Mouse (Mus musculus): Measurements from ENCODE around the gene Olfr901. TPM values are rescaled to one million over a fixed set of nuclear protein-coding genes. Genes with fewer than 3 reads are reported as not detected.
"Not testable (repeated sequence)": the region's sequence is repeated elsewhere in the genome, so short reads cannot be mapped to it uniquely, and the experiment has no call there.

Gene Olfr901
- polyA plus RNA-seq (2016; fragmentation: Nextera tagmentation; extraction: Ambion mirVana): not detected in 2 replicates

- WGBS: 86% methylated on average over 1 of the region's 1 CpGs
- no peak for DNase-seq (ENCODE audit: low spot score)
Measured at GRCm38 (mm10) chr9:38429155-38429554, at the start of gene Olfr901. Gene Olfr901, plus strand, starts transcription at chr9:38429455.

DNA sequence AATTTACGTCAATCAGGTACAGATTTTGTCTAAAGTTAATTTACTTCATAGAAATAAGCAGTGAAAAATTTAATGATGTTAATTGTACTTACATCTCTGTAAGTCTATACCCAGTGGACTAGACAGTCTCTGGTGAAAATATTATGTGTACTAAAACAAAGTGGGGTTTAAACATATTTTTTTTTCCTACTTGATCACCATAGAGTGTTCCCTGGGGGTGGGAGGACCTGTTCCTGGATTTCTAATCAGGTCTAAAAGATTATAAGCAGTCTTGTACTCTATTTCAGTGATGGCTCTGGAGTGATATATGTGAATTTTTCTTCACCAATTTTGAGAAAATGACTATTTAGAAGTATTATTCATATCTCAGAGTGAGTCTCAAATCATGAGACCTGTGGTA is 27.9 kb upstream of the Olfr901 start, which contains the start of gene Olfr147:
Gene Olfr147 (plus strand): TSS at position 301 of the 400 bp plus-strand sequence.
- DNase-seq (ENCODE audit: low spot score): no peak
- Histone ChIP-seq H3K9me3 (no peaks in the 10 kb centered on the region), H3K4me3 (no peak within 1 kb of the TSS), H3K27me3 (ENCODE audit: insufficient read depth, poor library complexity, severe bottlenecking) (no peaks in the 10 kb centered on the region), H3K4me1 (no peaks in the 10 kb centered on the region), H3K27ac (no peak within 1 kb of the TSS), H3K36me3 (no peaks in the 10 kb centered on the region)
- 74% methylated on average over 1 of the region's 1 CpGs for WGBS

More at GRCm38 (mm10) chr9:38429155-38429554, at the start of gene Olfr901:
- Histone ChIP-seq H3K27ac (no peak within 1 kb of the TSS), H3K4me3 (no peak within 1 kb of the TSS), H3K27me3 (ENCODE audit: insufficient read depth, poor library complexity, severe bottlenecking) (no peaks in the 10 kb centered on the region), H3K9me3 (no peaks in the 10 kb centered on the region), H3K4me1 (no peaks in the 10 kb centered on the region), H3K36me3 (no peaks in the 10 kb centered on the region)

GRCm38 (mm10) chr9:38407502-38407901 is 21.8 kb upstream of the Olfr901 start:
- 94% methylated on average over 3 of the region's 3 CpGs for WGBS
- H3K27ac ChIP-seq; H3K4me3 ChIP-seq; H3K4me1 ChIP-seq; H3K27me3 ChIP-seq (ENCODE audit: insufficient read depth, poor library complexity, severe bottlenecking); DNase-seq (ENCODE audit: low spot score); H3K9me3 ChIP-seq; H3K36me3 ChIP-seq: not testable (repeated sequence)

DNA sequence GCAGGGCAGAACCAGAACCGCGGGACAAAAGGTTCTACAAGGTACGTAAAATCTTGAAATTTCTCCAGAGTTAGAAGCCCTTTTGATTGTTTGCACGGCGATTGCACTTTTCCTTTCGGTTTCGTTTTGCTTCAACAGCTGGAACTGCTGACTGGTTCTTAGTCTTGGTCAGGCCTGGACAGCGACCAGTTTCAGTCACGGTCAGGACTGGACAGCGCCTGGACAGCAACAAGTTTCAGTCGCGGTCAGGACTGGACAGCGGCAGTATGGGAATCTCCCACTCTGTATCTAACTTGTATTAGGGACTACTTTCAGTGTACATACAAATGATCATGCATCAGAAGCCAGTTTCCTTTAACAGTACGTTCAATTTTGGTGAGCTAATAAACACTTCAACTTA is 15.8 kb upstream of the Olfr901 start:
- DNase-seq (ENCODE audit: low spot score): not testable (repeated sequence)

GRCm38 (mm10) chr9:38423801-38424200 is 5.5 kb upstream of the Olfr901 start:
- Histone ChIP-seq H3K4me3 (no peak overlapping the region), H3K9me3 (no peaks in the 10 kb centered on the region), H3K27me3 (ENCODE audit: insufficient read depth, poor library complexity, severe bottlenecking) (no peaks in the 10 kb centered on the region), H3K4me1 (no peaks in the 10 kb centered on the region), H3K36me3 (no peaks in the 10 kb centered on the region), H3K27ac (no peak overlapping the region)
- no peak for DNase-seq (ENCODE audit: low spot score)

More for the DNA sequence above, 15.8 kb upstream of the Olfr901 start:
- H3K27ac ChIP-seq; H3K27me3 ChIP-seq (ENCODE audit: insufficient read depth, poor library complexity, severe bottlenecking); H3K36me3 ChIP-seq; H3K9me3 ChIP-seq; H3K4me1 ChIP-seq; H3K4me3 ChIP-seq: not testable (repeated sequence)
- 87% methylated on average over 14 of the region's 14 CpGs for WGBS

DNA sequence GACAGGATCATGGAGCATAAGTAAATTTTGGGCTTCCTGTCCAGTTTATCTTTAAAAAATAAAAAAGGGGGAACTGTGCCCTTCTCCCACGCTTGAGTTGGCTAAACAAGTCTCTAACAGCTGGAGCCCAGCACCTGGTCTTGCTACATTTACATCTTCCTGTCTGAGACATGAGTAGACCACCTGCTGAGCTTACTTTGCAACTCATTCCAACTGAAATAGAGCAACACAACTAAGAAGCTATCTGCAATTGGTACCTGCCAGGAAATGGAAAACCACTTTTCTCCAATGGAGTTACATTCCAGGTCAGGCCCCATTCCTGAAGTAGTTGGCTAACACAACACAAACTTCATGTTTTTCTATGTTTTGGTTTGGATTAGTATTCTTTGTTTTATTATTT is 2.2 kb upstream of the Olfr901 start:
- Histone ChIP-seq H3K27ac (no peak overlapping the region), H3K27me3 (ENCODE audit: insufficient read depth, poor library complexity, severe bottlenecking) (no peaks in the 10 kb centered on the region), H3K36me3 (no peaks in the 10 kb centered on the region), H3K4me3 (no peak overlapping the region), H3K9me3 (no peaks in the 10 kb centered on the region), H3K4me1 (no peaks in the 10 kb centered on the region)
- 52% methylated on average over 1 of the region's 1 CpGs for WGBS
- no peak for DNase-seq (ENCODE audit: low spot score)

DNA sequence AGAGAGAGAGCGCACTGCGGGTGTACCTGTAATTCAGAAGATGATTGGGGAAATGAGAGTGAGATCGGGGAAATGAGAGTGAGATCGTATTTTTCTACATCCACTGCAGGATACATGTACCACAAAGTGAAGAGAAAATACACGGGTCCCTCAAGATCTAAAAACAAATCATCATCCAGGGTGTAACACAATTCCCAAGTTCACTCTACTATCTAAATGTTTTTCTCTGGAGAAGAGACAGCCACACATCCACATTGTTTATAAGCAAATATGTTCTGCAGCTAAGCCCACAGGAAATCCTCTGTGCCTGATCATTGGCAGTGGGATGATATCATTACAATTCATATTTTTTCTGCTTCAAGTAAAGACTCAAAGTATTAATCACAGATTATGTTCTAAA is 18.1 kb downstream of the Olfr901 start, which contains the start of gene Olfr902:
Gene Olfr902 (plus strand): TSS at position 301 of the 400 bp plus-strand sequence.
- no peak within 1 kb of the TSS for H3K27ac ChIP-seq
- WGBS: 90% methylated on average over 5 of the region's 5 CpGs
- H3K4me3 ChIP-seq: no peak within 1 kb of the TSS
- H3K4me1 ChIP-seq: no peaks in the 10 kb centered on the region
- no peaks in the 10 kb centered on the region for H3K9me3 ChIP-seq
- no peaks in the 10 kb centered on the region for H3K27me3 ChIP-seq (ENCODE audit: insufficient read depth, poor library complexity, severe bottlenecking)
- no peaks in the 10 kb centered on the region for H3K36me3 ChIP-seq
- no peak for DNase-seq (ENCODE audit: low spot score)

DNA sequence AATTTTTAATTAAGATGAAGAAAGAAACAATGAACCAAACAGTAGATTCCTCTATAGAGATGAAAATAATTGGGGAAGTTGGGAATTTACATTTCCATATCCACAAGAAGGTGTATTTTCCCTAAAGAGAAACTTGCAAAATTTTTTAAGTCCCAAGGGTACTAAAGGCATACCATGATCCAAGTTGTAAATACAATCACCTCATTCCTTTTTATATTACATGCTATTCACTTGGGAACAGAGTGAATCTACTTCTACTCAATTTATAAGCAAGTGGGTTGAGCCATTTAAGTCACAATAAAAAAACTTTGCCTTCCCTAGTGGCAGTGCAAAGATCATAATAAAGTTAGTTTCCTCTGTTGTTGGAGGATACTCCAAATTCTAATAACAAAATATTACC is 33.6 kb downstream of the Olfr901 start, which contains the start of gene Olfr904:
Gene Olfr904 (plus strand): TSS at position 301 of the 400 bp plus-strand sequence.
- Histone ChIP-seq H3K4me1 (no peaks in the 10 kb centered on the region), H3K27me3 (ENCODE audit: insufficient read depth, poor library complexity, severe bottlenecking) (no peaks in the 10 kb centered on the region), H3K4me3 (no peak within 1 kb of the TSS), H3K9me3 (no peaks in the 10 kb centered on the region; the same call in 1 of the 2 replicates), H3K27ac (no peak within 1 kb of the TSS), H3K36me3 (no peaks in the 10 kb centered on the region)
- DNase-seq (ENCODE audit: low spot score): no peak

- H3K27ac ChIP-seq: no peak within 1 kb of the TSS
- H3K9me3 ChIP-seq: no peaks in the 10 kb centered on the region
- no peaks in the 10 kb centered on the region for H3K36me3 ChIP-seq
- no peaks in the 10 kb centered on the region for H3K4me1 ChIP-seq
- no peak within 1 kb of the TSS for H3K4me3 ChIP-seq
- no peaks in the 10 kb centered on the region for H3K27me3 ChIP-seq (ENCODE audit: insufficient read depth, poor library complexity, severe bottlenecking)
- DNase-seq (ENCODE audit: low spot score): no peak
Measured at GRCm38 (mm10) chr9:38470807-38471206, 41.6 kb downstream of the Olfr901 start, which contains the start of gene Olfr905. Gene Olfr905, plus strand, starts transcription at chr9:38471107.

Other genes starting within 250 kb of the Olfr901 start
- not detected in 2 replicates for gene Olfr891, start 248.6 kb upstream of the Olfr901 start, polyA plus RNA-seq (2016; fragmentation: Nextera tagmentation; extraction: Ambion mirVana)
- not detected in 2 replicates for gene Olfr893, start 221.1 kb upstream of the Olfr901 start, polyA plus RNA-seq (2016; fragmentation: Nextera tagmentation; extraction: Ambion mirVana)
- gene Olfr894, start 211.4 kb upstream of the Olfr901 start, polyA plus RNA-seq (2016; fragmentation: Nextera tagmentation; extraction: Ambion mirVana): not detected in 2 replicates
- not detected in 2 replicates for gene Olfr143, start 176.7 kb upstream of the Olfr901 start, polyA plus RNA-seq (2016; fragmentation: Nextera tagmentation; extraction: Ambion mirVana)
- not detected in 2 replicates for gene Olfr895, start 161.6 kb upstream of the Olfr901 start, polyA plus RNA-seq (2016; fragmentation: Nextera tagmentation; extraction: Ambion mirVana)
- gene Olfr896-ps1, start 138.3 kb upstream of the Olfr901 start, polyA plus RNA-seq (2016; fragmentation: Nextera tagmentation; extraction: Ambion mirVana): not detected in 2 replicates
- not detected in 2 replicates for gene Olfr25, start 100.4 kb upstream of the Olfr901 start, polyA plus RNA-seq (2016; fragmentation: Nextera tagmentation; extraction: Ambion mirVana)
- not detected in 2 replicates for gene Olfr898, start 81.0 kb upstream of the Olfr901 start, polyA plus RNA-seq (2016; fragmentation: Nextera tagmentation; extraction: Ambion mirVana)
- not detected in 2 replicates for gene Olfr250, start 62.6 kb upstream of the Olfr901 start, polyA plus RNA-seq (2016; fragmentation: Nextera tagmentation; extraction: Ambion mirVana)
- not detected in 2 replicates for gene Olfr251, start 52.4 kb upstream of the Olfr901 start, polyA plus RNA-seq (2016; fragmentation: Nextera tagmentation; extraction: Ambion mirVana)
- gene Olfr147, start 27.8 kb upstream of the Olfr901 start, polyA plus RNA-seq (2016; fragmentation: Nextera tagmentation; extraction: Ambion mirVana): not detected in 2 replicates
- gene Olfr902, start 18.2 kb downstream of the Olfr901 start, polyA plus RNA-seq (2016; fragmentation: Nextera tagmentation; extraction: Ambion mirVana): not detected in 2 replicates
- not detected in 2 replicates for gene Olfr904, start 33.7 kb downstream of the Olfr901 start, polyA plus RNA-seq (2016; fragmentation: Nextera tagmentation; extraction: Ambion mirVana)
- gene Olfr905, start 41.7 kb downstream of the Olfr901 start, polyA plus RNA-seq (2016; fragmentation: Nextera tagmentation; extraction: Ambion mirVana): not detected in 2 replicates
- gene Olfr906, start 57.6 kb downstream of the Olfr901 start, polyA plus RNA-seq (2016; fragmentation: Nextera tagmentation; extraction: Ambion mirVana): not detected in 2 replicates
- not detected in 2 replicates for gene Olfr907, start 66.3 kb downstream of the Olfr901 start, polyA plus RNA-seq (2016; fragmentation: Nextera tagmentation; extraction: Ambion mirVana)
- not detected in 2 replicates for gene Olfr911-ps1, start 92.1 kb downstream of the Olfr901 start, polyA plus RNA-seq (2016; fragmentation: Nextera tagmentation; extraction: Ambion mirVana)
- not detected in 2 replicates for gene Olfr910, start 108.4 kb downstream of the Olfr901 start, polyA plus RNA-seq (2016; fragmentation: Nextera tagmentation; extraction: Ambion mirVana)
- gene Olfr912, start 150.7 kb downstream of the Olfr901 start, polyA plus RNA-seq (2016; fragmentation: Nextera tagmentation; extraction: Ambion mirVana): not detected in 2 replicates
- gene Olfr913, start 163.3 kb downstream of the Olfr901 start, polyA plus RNA-seq (2016; fragmentation: Nextera tagmentation; extraction: Ambion mirVana): not detected in 2 replicates
- not detected in 2 replicates for gene Olfr914, start 175.6 kb downstream of the Olfr901 start, polyA plus RNA-seq (2016; fragmentation: Nextera tagmentation; extraction: Ambion mirVana)
- not detected in 2 replicates for gene Olfr916, start 230.4 kb downstream of the Olfr901 start, polyA plus RNA-seq (2016; fragmentation: Nextera tagmentation; extraction: Ambion mirVana)
- not detected in 2 replicates for gene Olfr917, start 236.4 kb downstream of the Olfr901 start, polyA plus RNA-seq (2016; fragmentation: Nextera tagmentation; extraction: Ambion mirVana)
- not detected in 2 replicates for gene Olfr918, start 245.1 kb downstream of the Olfr901 start, polyA plus RNA-seq (2016; fragmentation: Nextera tagmentation; extraction: Ambion mirVana)

Data from heart, embryonic 10.5 days (tissue).